Mouse (Mus musculus) central nervous system, embryonic 18 days (tissue): ENCODE results near the gene Ppfia2. TPM values are rescaled to one million over a fixed set of nuclear protein-coding genes. Genes with fewer than 3 reads are reported as not detected.

Source experiments
- polyA plus RNA-seq: library from polyadenylated mRNA; depleted of rRNA; stranded (reverse); fragments of >200 nt; gene quantifications from 2 replicates; pipeline ENCODE4 v1.2.3, GENCODE M21; 2012; rRNA removed

Gene Ppfia2
- polyA plus RNA-seq: 42.7 and 42.9 TPM in 2 replicates

DNA sequence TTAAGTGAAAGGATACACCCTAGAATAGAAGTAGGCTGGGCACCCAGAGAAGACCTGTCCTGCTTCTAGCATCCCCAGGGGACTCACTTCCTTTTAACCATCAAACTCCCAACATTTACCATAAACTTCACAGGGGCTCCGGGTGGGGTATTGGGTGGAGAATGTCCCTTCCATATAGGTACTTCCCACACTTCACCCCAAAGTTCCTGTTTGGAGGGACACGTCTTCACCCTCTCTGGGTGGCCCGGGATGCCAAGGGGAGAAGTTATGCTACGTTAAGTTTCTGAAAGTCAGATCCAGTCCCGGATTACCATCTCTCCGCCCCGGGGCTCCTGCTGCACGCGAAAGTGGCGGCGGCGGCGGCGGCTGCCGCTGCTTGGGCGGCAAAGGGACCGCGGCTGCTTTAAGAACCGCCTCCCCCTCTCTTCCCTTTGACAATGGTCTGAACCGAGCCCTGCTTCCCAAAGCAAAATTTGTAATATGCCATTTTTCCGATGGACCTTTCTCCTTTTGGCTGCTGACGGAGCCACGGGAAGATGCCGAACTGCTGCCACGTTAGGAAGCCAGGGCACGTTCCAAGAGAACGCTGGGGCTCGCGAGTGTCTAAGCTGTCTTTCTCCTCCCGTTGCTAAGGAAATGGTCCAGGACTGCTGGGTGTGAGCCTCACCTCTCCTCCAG lies at the start of gene Ppfia2:
Gene Ppfia2 (plus strand): TSS at position 485 of the 678 bp plus-strand sequence.

